In genomic region chr7:71648314-71648713, GRCm38 (mm10) we compare ENCODE assay signal across 17 mouse cellular contexts.
"Had no signal": no experiment of that assay in that cellular context is flagged by ENCODE, and none has a peak within 500 bp of the region (broad histone marks: within the 10 kb centered on the region; RNA-seq: fewer than 3 reads in every experiment).

No protein-coding gene starts in this region.

- H3K4me2 ChIP-seq: liver, embryonic 13.5 days; midbrain, embryonic 13.5 days; stomach, embryonic 15.5 days had no signal

- H3K4me1 ChIP-seq: liver, embryonic 13.5 days; midbrain, embryonic 10.5 days; midbrain, embryonic 13.5 days; stomach, embryonic 15.5 days had no signal

- ATAC-seq: intestine, postnatal 0 days; midbrain, embryonic 13.5 days; midbrain, embryonic 16.5 days had no signal

- H3K9me3 ChIP-seq: liver, embryonic 13.5 days; midbrain, embryonic 10.5 days; midbrain, embryonic 13.5 days; stomach, embryonic 15.5 days had no signal

- H3K4me3 ChIP-seq: left cerebral cortex, adult 2 months; liver, embryonic 13.5 days; midbrain, embryonic 10.5 days; midbrain, embryonic 13.5 days; myocyte; stomach, embryonic 15.5 days had no signal

- H3K9ac ChIP-seq: liver, embryonic 13.5 days; midbrain, embryonic 13.5 days; stomach, embryonic 15.5 days had no signal

- H3K27me3 ChIP-seq: liver, embryonic 13.5 days; midbrain, embryonic 13.5 days; stomach, embryonic 15.5 days had no signal

- H3K36me3 ChIP-seq: liver, embryonic 13.5 days; midbrain, embryonic 10.5 days; midbrain, embryonic 13.5 days; stomach, embryonic 15.5 days had no signal

- DNase-seq: kidney, adult 8-10 months; kidney, postnatal 36 days; layer of hippocampus, postnatal 36 days; left cerebral cortex, postnatal 4 days; liver, embryonic 13.5 days; lung, adult 2 months; right cerebral cortex, postnatal 25 days; spleen, adult 18-20 months; thymus, postnatal 25 days had no signal

- H3K27ac ChIP-seq: left cerebral cortex, adult 2 months; liver, embryonic 13.5 days; macrophage; midbrain, embryonic 10.5 days; midbrain, embryonic 13.5 days; stomach, embryonic 15.5 days had no signal
